Mouse (Mus musculus): ENCODE measurements around the gene Cyfip1. TPM values are rescaled to one million over a fixed set of nuclear protein-coding genes. Genes with fewer than 3 reads are reported as not detected.
A peak's percentile ranks its signal among the peaks of the same experiment; 100 is the strongest.

Gene Cyfip1
- polyA plus RNA-seq, 1 experiment from 2014 or later = 54.8 TPM

- H3K36me3 ChIP-seq (ENCODE audit: control insufficient read depth, insufficient read depth, low read length) = no peaks in the 10 kb centered on the region
- H3K4me2 ChIP-seq (ENCODE audit: low read length) = no peak overlapping the region
- WGBS = 75% methylated on average over 8 of the region's 8 CpGs
- H3K27me3 ChIP-seq (ENCODE audit: control insufficient read depth, insufficient read depth, low read length) = no peaks in the 10 kb centered on the region
- no peaks in the 10 kb centered on the region for H3K4me1 ChIP-seq (ENCODE audit: control insufficient read depth in 2 of 2, insufficient read depth in 2 of 2, low read length in 2 of 2)
- no peak overlapping the region for H3K9ac ChIP-seq (ENCODE audit: low read length)
- no peak for ATAC-seq (ENCODE audit: insufficient number of reproducible peaks, insufficient read depth, low FRiP score, low read depth)
- no peak overlapping the region for H3K27ac ChIP-seq (replicated peaks in 1 of 2; ENCODE audit: control insufficient read depth in 1 of 2, insufficient read depth in 1 of 2, low read depth in 2 of 2, low read length in 2 of 2)
- no peak overlapping the region for H3K4me3 ChIP-seq (ENCODE audit: control insufficient read depth in 1 of 2, insufficient read depth in 1 of 2, low read depth in 1 of 2, low read length in 2 of 2)
- H3K9me3 ChIP-seq (ENCODE audit: control insufficient read depth, low read length) = no peaks in the 10 kb centered on the region
These were observed 24.3 kb downstream of the Cyfip1 start for GRCm38 (mm10) chr7:55865750-55866416.

DNA sequence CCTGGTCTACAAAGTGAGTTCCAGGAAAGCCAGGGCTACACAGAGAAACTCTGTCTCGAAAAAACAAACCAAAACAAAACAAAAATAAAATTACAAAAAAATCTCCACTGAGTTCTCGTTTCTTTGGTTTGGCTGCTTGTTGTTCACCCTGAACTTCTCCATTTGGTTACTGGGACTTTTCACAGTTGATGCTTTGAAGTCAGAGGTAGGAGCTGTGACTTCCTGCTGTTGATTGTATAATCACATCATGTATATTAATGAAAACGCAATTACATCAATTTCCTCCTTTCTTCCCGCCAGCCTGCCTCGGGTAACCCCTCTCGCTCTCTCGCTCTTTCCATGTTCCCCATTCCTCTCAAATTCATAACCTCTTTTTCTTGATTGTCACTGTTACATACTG is 26.7 kb downstream of the Cyfip1 start:
- ATAC-seq (ENCODE audit: insufficient number of reproducible peaks, insufficient read depth, low FRiP score, low read depth) = no peak
- H3K4me2 ChIP-seq (ENCODE audit: low read length) = no peak overlapping the region
- 0 out of 4 replicates have a peak, but pooled peaks cover 0 to 3% of the 10 kb centered on the region in 2 experiments for H3K4me1 ChIP-seq (ENCODE audit: control insufficient read depth in 2 of 2, insufficient read depth in 2 of 2, low read length in 2 of 2)
- H3K27me3 ChIP-seq (ENCODE audit: control insufficient read depth, insufficient read depth, low read length) = no peaks in the 10 kb centered on the region
- H3K4me3 ChIP-seq (ENCODE audit: control insufficient read depth in 1 of 2, insufficient read depth in 1 of 2, low read depth in 1 of 2, low read length in 2 of 2) = no peak overlapping the region
- no peak overlapping the region for H3K27ac ChIP-seq (replicated peaks in 1 of 2; ENCODE audit: control insufficient read depth in 1 of 2, insufficient read depth in 1 of 2, low read depth in 2 of 2, low read length in 2 of 2)
- no peak overlapping the region for H3K9ac ChIP-seq (ENCODE audit: low read length)
- peaks cover 16% of the 10 kb centered on the region for H3K36me3 ChIP-seq (ENCODE audit: control insufficient read depth, insufficient read depth, low read length)
- no peaks in the 10 kb centered on the region for H3K9me3 ChIP-seq (ENCODE audit: control insufficient read depth, low read length)
- 88% methylated on average over 7 of the region's 7 CpGs for WGBS

DNA sequence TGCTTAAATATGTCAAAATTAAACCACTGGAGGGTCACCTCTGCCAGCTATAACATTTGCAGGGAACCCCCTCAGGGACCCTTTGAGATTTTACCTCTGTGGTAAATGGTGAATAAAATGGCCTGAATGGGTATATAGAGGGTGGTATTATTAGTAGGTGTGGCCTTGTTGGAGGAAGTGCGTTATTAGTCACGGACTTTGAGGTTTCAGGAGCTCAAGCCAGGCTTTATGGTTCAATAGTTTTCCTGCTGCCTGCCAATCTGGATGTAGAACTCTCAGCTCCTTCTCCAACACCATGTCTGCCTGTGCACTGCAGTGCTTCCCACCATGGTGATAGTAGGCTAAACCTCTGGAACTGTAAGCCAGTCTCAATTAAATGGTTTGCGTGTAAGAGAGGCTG is 27.7 kb downstream of the Cyfip1 start:
- H3K27me3 ChIP-seq (ENCODE audit: control insufficient read depth, insufficient read depth, low read length) = no peaks in the 10 kb centered on the region

GRCm38 (mm10) chr7:55870340-55871020 is 28.9 kb downstream of the Cyfip1 start:
- Histone ChIP-seq H3K36me3 (ENCODE audit: control insufficient read depth, insufficient read depth, low read length) (peaks cover 38% of the 10 kb centered on the region), H3K27me3 (ENCODE audit: control insufficient read depth, insufficient read depth, low read length) (no peaks in the 10 kb centered on the region), H3K4me1 (ENCODE audit: control insufficient read depth in 2 of 2, insufficient read depth in 2 of 2, low read length in 2 of 2) (0 out of 4 replicates have a peak, but pooled peaks cover 0 to 3% of the 10 kb centered on the region in 2 experiments), H3K9me3 (ENCODE audit: control insufficient read depth, low read length) (no peaks in the 10 kb centered on the region), H3K27ac (replicated peaks in 1 of 2; ENCODE audit: control insufficient read depth in 1 of 2, insufficient read depth in 1 of 2, low read depth in 2 of 2, low read length in 2 of 2) (no peak overlapping the region), H3K4me3 (ENCODE audit: control insufficient read depth in 1 of 2, insufficient read depth in 1 of 2, low read depth in 1 of 2, low read length in 2 of 2) (no peak overlapping the region), H3K4me2 (ENCODE audit: low read length) (no peak overlapping the region), H3K9ac (ENCODE audit: low read length) (no peak overlapping the region)
- ATAC-seq (ENCODE audit: insufficient number of reproducible peaks, insufficient read depth, low FRiP score, low read depth) = no peak
- WGBS = 86% methylated on average over 6 of the region's 6 CpGs

More for the DNA sequence above, 27.7 kb downstream of the Cyfip1 start:
- Histone ChIP-seq H3K9ac (ENCODE audit: low read length) (no peak overlapping the region), H3K36me3 (ENCODE audit: control insufficient read depth, insufficient read depth, low read length) (peaks cover 26% of the 10 kb centered on the region), H3K9me3 (ENCODE audit: control insufficient read depth, low read length) (no peaks in the 10 kb centered on the region), H3K4me2 (ENCODE audit: low read length) (no peak overlapping the region), H3K4me3 (ENCODE audit: control insufficient read depth in 1 of 2, insufficient read depth in 1 of 2, low read depth in 1 of 2, low read length in 2 of 2) (no peak overlapping the region), H3K27ac (replicated peaks in 1 of 2; ENCODE audit: control insufficient read depth in 1 of 2, insufficient read depth in 1 of 2, low read depth in 2 of 2, low read length in 2 of 2) (no peak overlapping the region), H3K4me1 (ENCODE audit: control insufficient read depth in 2 of 2, insufficient read depth in 2 of 2, low read length in 2 of 2) (0 out of 4 replicates have a peak, but pooled peaks cover 0 to 3% of the 10 kb centered on the region in 2 experiments)
- ATAC-seq (ENCODE audit: insufficient number of reproducible peaks, insufficient read depth, low FRiP score, low read depth) = no peak
- WGBS = 88% methylated on average over 3 of the region's 3 CpGs

- no peaks in the 10 kb centered on the region for H3K27me3 ChIP-seq (ENCODE audit: control insufficient read depth, insufficient read depth, low read length)
- ATAC-seq (ENCODE audit: insufficient number of reproducible peaks, insufficient read depth, low FRiP score, low read depth) = no peak
- no peak overlapping the region for H3K27ac ChIP-seq (replicated peaks in 1 of 2; ENCODE audit: control insufficient read depth in 1 of 2, insufficient read depth in 1 of 2, low read depth in 2 of 2, low read length in 2 of 2)
- 0 out of 4 replicates have a peak, but pooled peaks cover 0 to 3% of the 10 kb centered on the region in 2 experiments for H3K4me1 ChIP-seq (ENCODE audit: control insufficient read depth in 2 of 2, insufficient read depth in 2 of 2, low read length in 2 of 2)
- H3K4me2 ChIP-seq (ENCODE audit: low read length) = no peak overlapping the region
- 64% methylated on average over 5 of the region's 5 CpGs for WGBS
- peaks cover 48% of the 10 kb centered on the region for H3K36me3 ChIP-seq (ENCODE audit: control insufficient read depth, insufficient read depth, low read length)
- H3K9me3 ChIP-seq (ENCODE audit: control insufficient read depth, low read length) = no peaks in the 10 kb centered on the region
- no peak overlapping the region for H3K4me3 ChIP-seq (ENCODE audit: control insufficient read depth in 1 of 2, insufficient read depth in 1 of 2, low read depth in 1 of 2, low read length in 2 of 2)
- no peak overlapping the region for H3K9ac ChIP-seq (ENCODE audit: low read length)
These were observed 29.9 kb downstream of the Cyfip1 start for GRCm38 (mm10) chr7:55871476-55871875.

- no peaks in the 10 kb centered on the region for H3K27me3 ChIP-seq (ENCODE audit: control insufficient read depth, insufficient read depth, low read length)
- H3K4me3 ChIP-seq (ENCODE audit: control insufficient read depth in 1 of 2, insufficient read depth in 1 of 2, low read depth in 1 of 2, low read length in 2 of 2) = no peak overlapping the region
- WGBS = 48% methylated on average over 7 of the region's 7 CpGs
- H3K4me1 ChIP-seq (ENCODE audit: control insufficient read depth in 2 of 2, insufficient read depth in 2 of 2, low read length in 2 of 2) = 0 out of 4 replicates have a peak, but pooled peaks cover 0 to 3% of the 10 kb centered on the region in 2 experiments
- no peak overlapping the region for H3K4me2 ChIP-seq (ENCODE audit: low read length)
- H3K27ac ChIP-seq (replicated peaks in 1 of 2; ENCODE audit: control insufficient read depth in 1 of 2, insufficient read depth in 1 of 2, low read depth in 2 of 2, low read length in 2 of 2) = no peak overlapping the region
- H3K9ac ChIP-seq (ENCODE audit: low read length) = no peak overlapping the region
- ATAC-seq (ENCODE audit: insufficient number of reproducible peaks, insufficient read depth, low FRiP score, low read depth) = no peak
- H3K36me3 ChIP-seq (ENCODE audit: control insufficient read depth, insufficient read depth, low read length) = peaks cover 76% of the 10 kb centered on the region
- H3K9me3 ChIP-seq (ENCODE audit: control insufficient read depth, low read length) = no peaks in the 10 kb centered on the region
These were observed 33.2 kb downstream of the Cyfip1 start for GRCm38 (mm10) chr7:55874703-55875102.

GRCm38 (mm10) chr7:55877721-55878120 is 36.2 kb downstream of the Cyfip1 start:
- Histone ChIP-seq H3K9ac (ENCODE audit: low read length) (no peak overlapping the region), H3K27me3 (ENCODE audit: control insufficient read depth, insufficient read depth, low read length) (no peaks in the 10 kb centered on the region), H3K27ac (replicated peaks in 1 of 2; ENCODE audit: control insufficient read depth in 1 of 2, insufficient read depth in 1 of 2, low read depth in 2 of 2, low read length in 2 of 2) (no peak overlapping the region; a peak in 1 of 4 replicates), H3K4me1 (ENCODE audit: control insufficient read depth in 2 of 2, insufficient read depth in 2 of 2, low read length in 2 of 2) (no peaks in the 10 kb centered on the region), H3K4me2 (ENCODE audit: low read length) (no peak overlapping the region), H3K9me3 (ENCODE audit: control insufficient read depth, low read length) (no peaks in the 10 kb centered on the region), H3K36me3 (ENCODE audit: control insufficient read depth, insufficient read depth, low read length) (peaks cover 93% of the 10 kb centered on the region), H3K4me3 (ENCODE audit: control insufficient read depth in 1 of 2, insufficient read depth in 1 of 2, low read depth in 1 of 2, low read length in 2 of 2) (no peak overlapping the region)
- peak; percentile 76 for ATAC-seq (ENCODE audit: insufficient number of reproducible peaks, insufficient read depth, low FRiP score, low read depth)
- 65% methylated on average over 10 of the region's 10 CpGs for WGBS
